Mouse (Mus musculus) liver, postnatal 0 days (tissue): ENCODE results near the gene Olfr651.

ENCODE experiments used
- CTCF ChIP-seq: sonication (generic); IDR thresholded peaks from 2 replicates; pipeline ENCODE4 v1.5.1; 2016; ENCODE audit warnings: antibody characterized with exemption, low read depth
- EP300 ChIP-seq: IDR thresholded peaks from 2 replicates; pipeline ENCODE4 v1.6.1; 2016; ENCODE audit warnings: antibody characterized with exemption, low read depth, mild to moderate bottlenecking

DNA sequence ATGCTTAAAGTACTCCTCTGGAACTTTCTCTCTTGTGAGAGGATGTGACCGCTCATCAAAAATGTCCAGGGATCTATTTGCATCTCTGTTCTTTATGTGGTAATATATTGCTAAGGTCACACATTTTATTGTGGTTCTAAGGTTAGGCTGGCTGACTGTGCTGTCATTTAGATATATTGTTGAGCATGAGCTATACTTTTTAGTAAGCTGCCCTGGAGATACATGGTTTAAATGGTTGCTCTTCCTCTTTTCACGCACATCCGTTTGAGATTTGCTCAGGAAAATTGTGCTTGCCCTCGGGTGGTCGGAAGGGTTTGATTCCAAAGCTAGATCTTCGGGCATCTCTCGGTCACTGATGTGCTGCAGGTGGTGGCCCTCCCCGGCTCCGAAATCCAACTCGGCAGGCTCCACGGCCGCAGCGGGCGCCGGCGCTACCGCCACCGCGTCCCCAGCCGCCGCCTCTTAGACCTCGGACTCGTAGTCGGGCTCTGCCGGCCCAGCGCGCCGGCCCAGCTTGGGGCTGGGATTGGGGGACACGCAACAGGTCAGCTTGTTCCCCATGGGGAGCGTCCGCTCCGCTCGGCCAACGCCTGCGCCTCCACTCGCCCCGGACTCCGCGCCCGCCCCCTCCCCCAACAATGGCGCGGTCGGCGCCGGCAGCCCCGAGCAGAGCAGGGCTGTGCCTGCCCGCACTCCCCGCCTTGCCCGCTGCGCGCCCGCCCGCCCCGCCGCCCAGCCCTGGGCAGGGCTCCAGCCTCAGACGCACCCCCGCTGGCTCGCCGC is 48.2 kb upstream of the Olfr651 start:
- TF ChIP-seq CTCF (no peak), EP300 (no peak)
